Mouse (Mus musculus) liver, adult 10 weeks (tissue): ENCODE results near the gene Smarcc2. TPM values are rescaled to one million over a fixed set of nuclear protein-coding genes. Genes with fewer than 3 reads are reported as not detected.

Experiments
- polyA plus RNA-seq: library from polyadenylated mRNA; stranded (reverse); fragments of 350-450 nt; fragmentation: Illumina TruSeq; extraction: RNeasy Lipid Tissue Mini Kit (QIAGEN cat#74804); gene quantifications from one replicate; pipeline ENCODE4 v1.2.3, GENCODE M21; 2014; ENCODE audit warnings: low read depth, low replicate concordance

The Smarcc2 gene
- polyA plus RNA-seq, result 34.1 TPM

GRCm38 (mm10) chr10:128458719-128459408, at the start of gene Smarcc2:
Smarcc2 (plus strand) TSS chr10:128459248.

DNA sequence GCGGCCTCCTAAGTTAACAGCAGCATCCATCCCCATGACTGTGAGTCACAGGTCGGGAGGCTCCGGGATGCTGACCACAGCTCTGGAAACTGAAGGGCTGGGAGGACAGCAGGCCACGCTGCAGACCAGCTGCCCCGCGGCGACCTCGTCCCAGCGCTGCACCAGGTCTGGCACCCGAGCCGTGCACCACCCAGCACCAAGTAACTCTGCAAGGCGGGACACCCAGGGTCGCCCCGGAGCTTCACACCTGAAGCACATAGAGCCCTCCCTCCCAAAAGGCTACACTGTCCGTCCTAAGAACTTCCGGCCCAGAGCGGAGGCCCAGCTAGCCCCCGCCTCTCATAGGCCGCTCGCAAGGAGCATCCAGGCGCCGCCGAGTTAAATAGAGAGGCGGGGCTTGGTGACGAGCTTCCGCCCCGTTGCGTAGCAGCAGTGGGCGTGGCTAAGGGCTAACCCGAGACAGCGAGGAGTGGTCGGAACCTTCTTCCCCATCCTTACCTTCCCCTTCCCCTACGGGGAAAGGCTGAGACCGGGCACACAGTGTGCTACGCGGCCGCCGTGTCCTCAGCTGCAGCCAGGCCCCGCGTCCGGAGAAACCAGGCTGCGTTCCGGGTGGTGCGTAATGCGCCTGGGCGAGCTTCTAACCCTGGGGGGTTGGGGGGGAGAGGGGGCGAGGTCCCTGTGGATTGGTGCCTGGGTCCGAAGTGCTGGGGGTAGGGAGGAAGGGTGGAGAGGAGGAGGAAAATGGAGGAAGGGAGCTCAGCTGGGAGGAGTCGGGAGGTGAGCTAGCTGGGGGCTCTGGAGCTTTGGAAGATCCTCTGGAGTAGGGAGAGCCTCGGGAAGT, 47.6 kb upstream of the Smarcc2 start, which contains the start of the genes Nabp2 and Rnf41:
Gene Nabp2 (minus strand): TSS at position 282 of the 844 bp plus-strand sequence.
Gene Rnf41 (plus strand): TSS at position 447 of the 844 bp plus-strand sequence.

GRCm38 (mm10) chr10:128493695-128494666, 34.9 kb downstream of the Smarcc2 start, which contains the start of gene Myl6:
Myl6 (minus strand) TSS chr10:128494145.

GRCm38 (mm10) chr10:128498590-128498989, 39.5 kb downstream of the Smarcc2 start, which contains the start of gene Myl6b:
Myl6b (minus strand) TSS chr10:128498685.

DNA sequence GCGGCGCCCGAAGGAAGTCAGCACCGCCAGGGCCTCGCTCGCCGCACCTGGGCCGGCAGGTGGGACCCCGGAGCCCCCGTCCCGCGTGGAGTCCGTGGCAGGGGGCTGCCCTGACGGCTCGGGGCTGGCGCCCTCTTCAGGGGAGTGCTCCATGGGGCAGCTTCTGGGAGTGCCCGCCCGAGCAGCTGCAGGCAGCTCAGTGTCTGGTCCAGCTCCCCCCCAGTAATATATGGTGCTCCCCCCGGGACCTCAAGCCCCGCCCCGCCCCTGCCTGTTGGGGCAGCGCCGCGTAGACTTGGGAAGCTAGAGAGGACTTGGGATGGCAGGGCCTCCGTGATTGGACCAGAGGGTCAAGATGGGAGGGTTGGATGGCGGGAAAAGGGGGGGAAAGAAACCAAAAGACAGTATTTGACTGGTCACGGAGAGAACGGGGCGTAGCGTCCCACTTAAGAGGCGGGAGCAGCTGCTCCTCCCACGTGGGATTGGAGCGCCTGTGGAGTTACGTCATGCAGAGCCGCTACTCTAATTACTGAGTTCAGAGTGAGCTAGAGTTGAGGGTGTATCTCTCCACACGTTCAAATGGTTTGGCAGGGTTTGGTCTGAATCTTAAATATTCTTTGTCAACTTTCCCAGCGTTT, 66.7 kb downstream of the Smarcc2 start, which contains the start of gene Esyt1:
Gene Esyt1 (minus strand): TSS at position 201 of the 638 bp plus-strand sequence.

Other genes with a start within 250 kb of the Smarcc2 start
- 23.2 TPM for gene Spryd4, start 247.4 kb upstream of the Smarcc2 start, polyA plus RNA-seq
- not detected for gene Mip, start 233.4 kb upstream of the Smarcc2 start, polyA plus RNA-seq
- 0.69 TPM for gene Timeless, start 227.2 kb upstream of the Smarcc2 start, polyA plus RNA-seq
- 346 TPM for gene Apon, start 205.2 kb upstream of the Smarcc2 start, polyA plus RNA-seq
- gene Apof, start 190.6 kb upstream of the Smarcc2 start, polyA plus RNA-seq, result 593 TPM
- 18.9 TPM for gene Stat2, start 188.7 kb upstream of the Smarcc2 start, polyA plus RNA-seq
- not detected for gene Il23a, start 160.5 kb upstream of the Smarcc2 start, polyA plus RNA-seq
- gene Pan2, start 155.9 kb upstream of the Smarcc2 start, polyA plus RNA-seq, result 6.5 TPM
- gene Cnpy2, start 136.8 kb upstream of the Smarcc2 start, polyA plus RNA-seq, result 59.7 TPM
- gene Cs, start 121.5 kb upstream of the Smarcc2 start, polyA plus RNA-seq, result 53.8 TPM
- gene Coq10a, start 90.3 kb upstream of the Smarcc2 start, polyA plus RNA-seq, result 18.8 TPM
- gene Ankrd52, start 82.1 kb upstream of the Smarcc2 start, polyA plus RNA-seq, result 3.7 TPM
- gene Slc39a5, start 58.0 kb upstream of the Smarcc2 start, polyA plus RNA-seq, result not detected
- 26.7 TPM for gene Nabp2, start 47.8 kb upstream of the Smarcc2 start, polyA plus RNA-seq
- gene Rnf41, start 47.6 kb upstream of the Smarcc2 start, polyA plus RNA-seq, result 2.3 TPM
- gene Myl6, start 34.9 kb downstream of the Smarcc2 start, polyA plus RNA-seq, result 58.1 TPM
- gene Myl6b, start 39.4 kb downstream of the Smarcc2 start, polyA plus RNA-seq, result not detected
- gene Esyt1, start 66.6 kb downstream of the Smarcc2 start, polyA plus RNA-seq, result 1.4 TPM
- gene Zc3h10, start 88.5 kb downstream of the Smarcc2 start, polyA plus RNA-seq, result 0.85 TPM
- gene Rpl41, start 90.1 kb downstream of the Smarcc2 start, polyA plus RNA-seq, result 17.9 TPM
- gene Pa2g4, start 106.7 kb downstream of the Smarcc2 start, polyA plus RNA-seq, result 57.7 TPM
- 51.1 TPM for gene Erbb3, start 130.4 kb downstream of the Smarcc2 start, polyA plus RNA-seq
- gene Rps26, start 167.5 kb downstream of the Smarcc2 start, polyA plus RNA-seq, result 7.3 TPM
- gene Ikzf4, start 186.7 kb downstream of the Smarcc2 start, polyA plus RNA-seq, result 0.13 TPM
- 75.1 TPM for gene Suox, start 214.8 kb downstream of the Smarcc2 start, polyA plus RNA-seq
- 81.8 TPM for gene Rab5b, start 237.0 kb downstream of the Smarcc2 start, polyA plus RNA-seq
- not detected for gene Pmel, start 244.9 kb downstream of the Smarcc2 start, polyA plus RNA-seq
- gene Cdk2, start 245.8 kb downstream of the Smarcc2 start, polyA plus RNA-seq, result 5.6 TPM